Mouse (Mus musculus): Measurements from ENCODE around the gene Pacsin2. TPM values are rescaled to one million over a fixed set of nuclear protein-coding genes. Genes with fewer than 3 reads are reported as not detected.
"Not testable (repeated sequence)": the region's sequence is repeated elsewhere in the genome, so short reads cannot be mapped to it uniquely, and the experiment has no call there.

Pacsin2 gene
- polyA plus RNA-seq, 1 experiment: 78.3 TPM

DNA sequence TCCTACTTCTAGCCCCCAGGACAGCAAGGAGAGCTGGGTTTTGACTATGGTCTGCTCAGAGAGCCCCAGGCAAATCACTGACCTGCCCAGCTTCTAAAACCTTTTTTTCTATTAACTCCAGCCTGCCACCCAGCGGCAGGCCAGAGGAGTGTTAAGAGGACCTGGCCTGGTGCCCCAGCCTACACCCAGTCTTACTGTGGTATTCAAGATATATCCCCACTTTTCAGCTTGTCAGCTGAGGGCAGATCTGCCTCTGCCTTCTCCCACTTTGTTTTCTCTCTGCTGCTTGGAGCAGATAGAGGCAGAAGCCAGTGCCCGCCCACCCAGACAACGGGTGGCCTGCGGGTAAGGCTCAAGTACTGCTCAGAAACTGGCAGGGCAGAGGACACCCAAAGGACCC, 89.3 kb downstream of the Pacsin2 start:
- Histone ChIP-seq H3K9ac (ENCODE audit: low read depth, poor library complexity, severe bottlenecking) (no peak overlapping the region), H3K4me1 (ENCODE audit: control insufficient read depth, insufficient read depth, low read length) (no peaks in the 10 kb centered on the region), H3K9me3 (replicated peaks; ENCODE audit: control insufficient read depth, insufficient read depth, low read length, poor library complexity, severe bottlenecking) (no peaks in the 10 kb centered on the region), H3K36me3 (ENCODE audit: control insufficient read depth, insufficient read depth, low read length, poor library complexity, severe bottlenecking) (no peaks in the 10 kb centered on the region), H3K27ac (ENCODE audit: insufficient read depth, low read length) (no peak overlapping the region), H3K27me3 (ENCODE audit: control insufficient read depth, insufficient read depth, low read length, poor library complexity, severe bottlenecking) (no peaks in the 10 kb centered on the region), H3K4me3 (ENCODE audit: low read depth, low read length) (no peak overlapping the region)
- TF ChIP-seq POLR2A (IDR thresholded peaks at IDR 0.05; ENCODE audit: insufficient read depth, low read length) (no peak), CTCF (IDR thresholded peaks at IDR 0.05; ENCODE audit: low read depth, low read length) (peak; percentile 48), EP300 (IDR thresholded peaks at IDR 0.05; ENCODE audit: insufficient read depth, low read depth, low read length) (no peak)

DNA sequence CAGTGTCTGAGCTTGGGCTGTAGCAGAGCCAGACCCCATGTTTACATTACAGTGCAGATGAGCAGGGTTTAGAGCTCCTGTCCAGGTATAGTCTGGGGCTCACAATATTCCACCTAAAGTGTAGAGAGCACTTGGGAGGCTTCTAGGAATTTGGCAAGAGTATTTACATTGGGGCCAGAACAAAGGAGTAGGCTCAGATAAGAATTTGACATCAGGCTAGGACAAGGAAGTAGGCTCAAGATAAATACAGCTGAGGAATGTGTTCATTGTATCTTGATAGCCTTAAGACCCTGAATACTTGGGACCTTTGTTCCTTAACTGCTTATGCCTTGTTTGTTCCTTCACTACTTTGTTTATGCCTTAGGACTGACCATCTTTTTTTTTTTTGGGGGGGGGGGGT, 90.3 kb downstream of the Pacsin2 start:
- no peak overlapping the region for H3K4me3 ChIP-seq (ENCODE audit: low read depth, low read length)
- H3K27me3 ChIP-seq (ENCODE audit: control insufficient read depth, insufficient read depth, low read length, poor library complexity, severe bottlenecking): no peaks in the 10 kb centered on the region
- H3K9me3 ChIP-seq (replicated peaks; ENCODE audit: control insufficient read depth, insufficient read depth, low read length, poor library complexity, severe bottlenecking): no peaks in the 10 kb centered on the region
- TF ChIP-seq EP300 (IDR thresholded peaks at IDR 0.05; ENCODE audit: insufficient read depth, low read depth, low read length) (no peak), CTCF (IDR thresholded peaks at IDR 0.05; ENCODE audit: low read depth, low read length) (no peak)
- H3K9ac ChIP-seq (ENCODE audit: low read depth, poor library complexity, severe bottlenecking): no peak overlapping the region
- no peaks in the 10 kb centered on the region for H3K36me3 ChIP-seq (ENCODE audit: control insufficient read depth, insufficient read depth, low read length, poor library complexity, severe bottlenecking)
- H3K27ac ChIP-seq (ENCODE audit: insufficient read depth, low read length): no peak overlapping the region
- no peaks in the 10 kb centered on the region for H3K4me1 ChIP-seq (ENCODE audit: control insufficient read depth, insufficient read depth, low read length)

DNA sequence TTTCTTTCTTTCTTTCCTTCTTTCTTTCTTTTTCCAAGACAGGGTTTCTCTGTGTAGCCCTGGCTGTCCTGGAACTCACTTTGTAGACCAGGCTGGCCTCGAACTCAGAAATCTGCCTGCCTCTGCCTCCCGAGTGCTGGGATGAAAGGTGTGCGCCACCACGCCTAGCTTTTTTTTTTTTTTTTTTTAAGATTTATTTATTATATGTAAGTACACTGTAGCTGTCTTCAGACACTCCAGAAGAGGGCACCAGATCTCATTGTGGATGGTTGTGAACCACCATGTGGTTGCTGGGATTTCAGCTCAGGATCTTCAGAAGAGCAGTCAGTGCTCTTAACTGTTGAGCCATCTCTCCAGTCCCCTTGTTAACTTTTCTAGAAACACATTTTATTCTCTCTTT, 95.7 kb downstream of the Pacsin2 start:
- not testable (repeated sequence) for H3K4me1 ChIP-seq (ENCODE audit: control insufficient read depth, insufficient read depth, low read length); H3K4me3 ChIP-seq (ENCODE audit: low read depth, low read length); H3K9ac ChIP-seq (ENCODE audit: low read depth, poor library complexity, severe bottlenecking); H3K9me3 ChIP-seq (replicated peaks; ENCODE audit: control insufficient read depth, insufficient read depth, low read length, poor library complexity, severe bottlenecking); H3K27me3 ChIP-seq (ENCODE audit: control insufficient read depth, insufficient read depth, low read length, poor library complexity, severe bottlenecking); H3K27ac ChIP-seq (ENCODE audit: insufficient read depth, low read length); H3K36me3 ChIP-seq (ENCODE audit: control insufficient read depth, insufficient read depth, low read length, poor library complexity, severe bottlenecking)

DNA sequence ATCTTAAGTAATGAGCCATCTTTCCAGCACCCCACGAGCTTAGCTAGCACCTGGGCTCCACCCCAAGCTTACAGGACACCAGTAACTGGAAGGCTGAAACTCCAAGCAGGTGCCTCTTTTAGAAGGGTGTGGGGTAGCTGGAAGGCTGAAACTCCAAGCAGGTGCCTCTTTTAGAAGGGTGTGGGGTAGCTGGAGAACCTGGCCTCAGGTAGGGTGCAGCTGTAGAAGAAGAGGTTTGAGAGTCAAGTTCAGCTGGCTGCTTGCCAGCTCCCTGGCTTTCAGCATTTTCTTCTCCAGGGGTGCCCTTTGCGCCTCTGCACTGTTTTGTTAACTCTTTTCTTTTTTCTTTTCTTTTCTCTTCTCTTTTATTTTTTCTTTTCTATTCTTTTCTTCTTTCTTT, 96.1 kb downstream of the Pacsin2 start:
- H3K27me3 ChIP-seq (ENCODE audit: control insufficient read depth, insufficient read depth, low read length, poor library complexity, severe bottlenecking): no peaks in the 10 kb centered on the region
- TF ChIP-seq POLR2A (IDR thresholded peaks at IDR 0.05; ENCODE audit: insufficient read depth, low read length) (no peak), EP300 (IDR thresholded peaks at IDR 0.05; ENCODE audit: insufficient read depth, low read depth, low read length) (no peak), CTCF (IDR thresholded peaks at IDR 0.05; ENCODE audit: low read depth, low read length) (no peak)
- H3K4me3 ChIP-seq (ENCODE audit: low read depth, low read length): no peak overlapping the region
- no peak overlapping the region for H3K27ac ChIP-seq (ENCODE audit: insufficient read depth, low read length)
- H3K9ac ChIP-seq (ENCODE audit: low read depth, poor library complexity, severe bottlenecking): no peak overlapping the region
- no peaks in the 10 kb centered on the region for H3K36me3 ChIP-seq (ENCODE audit: control insufficient read depth, insufficient read depth, low read length, poor library complexity, severe bottlenecking)
- H3K9me3 ChIP-seq (replicated peaks; ENCODE audit: control insufficient read depth, insufficient read depth, low read length, poor library complexity, severe bottlenecking): no peaks in the 10 kb centered on the region
- H3K4me1 ChIP-seq (ENCODE audit: control insufficient read depth, insufficient read depth, low read length): no peaks in the 10 kb centered on the region

DNA sequence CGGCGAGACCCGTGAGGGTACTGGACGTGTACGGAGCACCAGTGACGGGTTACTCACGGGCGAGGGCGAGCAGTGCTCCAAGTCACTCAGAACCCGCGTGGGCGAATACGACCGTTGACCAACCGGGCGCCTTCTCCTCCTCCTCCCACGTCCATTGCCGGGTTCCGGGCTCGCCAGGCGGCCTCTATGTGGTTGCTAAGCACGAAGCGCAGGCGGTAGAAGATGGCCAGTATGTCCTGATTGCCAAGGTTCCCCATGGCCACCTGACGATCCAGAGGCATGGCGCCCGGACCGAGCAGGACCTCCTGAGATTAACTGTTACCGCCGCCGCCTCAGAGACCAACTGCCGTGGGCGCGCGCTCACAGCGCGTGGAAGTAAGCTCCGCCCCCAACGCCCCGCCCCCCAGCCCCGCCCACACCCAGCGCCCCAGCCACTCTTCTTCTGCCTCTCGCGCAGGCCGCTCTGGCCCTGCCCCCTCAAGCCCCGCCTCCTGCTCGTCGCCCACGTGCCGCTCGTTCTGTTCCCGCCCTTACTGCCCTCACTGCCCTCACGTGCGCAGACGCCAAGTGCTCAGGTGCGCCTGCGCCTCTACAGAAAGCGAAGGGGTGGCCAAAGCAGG, 97.4 kb downstream of the Pacsin2 start:
- Histone ChIP-seq H3K27ac (ENCODE audit: insufficient read depth, low read length) (no peak overlapping the region), H3K9ac (ENCODE audit: low read depth, poor library complexity, severe bottlenecking) (peak overlapping the region; percentile 39), H3K4me1 (ENCODE audit: control insufficient read depth, insufficient read depth, low read length) (no peaks in the 10 kb centered on the region), H3K4me3 (ENCODE audit: low read depth, low read length) (peak overlapping the region; percentile 76), H3K9me3 (replicated peaks; ENCODE audit: control insufficient read depth, insufficient read depth, low read length, poor library complexity, severe bottlenecking) (no peaks in the 10 kb centered on the region), H3K36me3 (ENCODE audit: control insufficient read depth, insufficient read depth, low read length, poor library complexity, severe bottlenecking) (no peaks in the 10 kb centered on the region), H3K27me3 (ENCODE audit: control insufficient read depth, insufficient read depth, low read length, poor library complexity, severe bottlenecking) (no peaks in the 10 kb centered on the region)
- TF ChIP-seq CTCF (IDR thresholded peaks at IDR 0.05; ENCODE audit: low read depth, low read length): no peak
- peak; percentile 69; the same call in 1 of the 2 replicates for TF ChIP-seq EP300 (IDR thresholded peaks at IDR 0.05; ENCODE audit: insufficient read depth, low read depth, low read length)
- TF ChIP-seq POLR2A (IDR thresholded peaks at IDR 0.05; ENCODE audit: insufficient read depth, low read length): peak; percentile 36

DNA sequence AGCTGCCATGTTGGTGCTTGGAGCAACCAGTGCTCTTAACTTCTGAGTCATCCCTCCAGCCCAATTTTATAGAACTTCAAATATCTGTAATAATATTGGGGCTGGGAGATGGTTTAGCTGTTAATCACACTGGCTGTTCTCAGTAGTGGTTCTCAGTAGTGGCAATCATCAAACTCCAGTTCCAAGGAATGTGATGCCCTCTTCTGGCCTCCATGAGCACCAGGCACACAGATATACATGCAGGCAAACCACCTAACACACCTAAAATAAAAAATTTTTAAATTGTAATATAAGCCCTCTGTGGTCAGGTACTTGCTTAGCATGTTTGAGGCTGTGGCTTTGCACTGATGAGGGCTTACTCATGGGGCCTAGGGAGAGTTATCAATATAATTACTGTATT, 98.7 kb downstream of the Pacsin2 start:
- H3K9ac ChIP-seq (ENCODE audit: low read depth, poor library complexity, severe bottlenecking): no peak overlapping the region
- no peak for TF ChIP-seq CTCF (IDR thresholded peaks at IDR 0.05; ENCODE audit: low read depth, low read length)
- no peak overlapping the region for H3K4me3 ChIP-seq (ENCODE audit: low read depth, low read length)
- H3K36me3 ChIP-seq (ENCODE audit: control insufficient read depth, insufficient read depth, low read length, poor library complexity, severe bottlenecking): no peaks in the 10 kb centered on the region
- H3K9me3 ChIP-seq (replicated peaks; ENCODE audit: control insufficient read depth, insufficient read depth, low read length, poor library complexity, severe bottlenecking): no peaks in the 10 kb centered on the region
- H3K4me1 ChIP-seq (ENCODE audit: control insufficient read depth, insufficient read depth, low read length): no peaks in the 10 kb centered on the region
- no peaks in the 10 kb centered on the region for H3K27me3 ChIP-seq (ENCODE audit: control insufficient read depth, insufficient read depth, low read length, poor library complexity, severe bottlenecking)
- no peak overlapping the region for H3K27ac ChIP-seq (ENCODE audit: insufficient read depth, low read length)
